In genomic region chr1:75848436-75848835, GRCm38 (mm10) we compare ENCODE assay signal across 8 mouse cellular contexts.
"Had no signal": no experiment of that assay in that cellular context is flagged by ENCODE, and none has a peak within 500 bp of the region (broad histone marks: within the 10 kb centered on the region; RNA-seq: fewer than 3 reads in every experiment).

No protein-coding gene starts in this region.

- DNase-seq: kidney, adult 11 months; kidney, adult 9 months; kidney, postnatal 4 days; liver; liver, embryonic 13.5 days; liver, postnatal 0 days; lung, postnatal 14 days; thymus, postnatal 4 days had no signal

- ATAC-seq: liver, postnatal 0 days had no signal
